Mouse (Mus musculus) brain, adult 10 weeks (tissue): ENCODE measurements around the gene Zfp952. TPM values are rescaled to one million over a fixed set of nuclear protein-coding genes. Genes with fewer than 3 reads are reported as not detected.

Experiments used
- polyA plus RNA-seq: library from polyadenylated mRNA; stranded (reverse); fragments of 350-450 nt; fragmentation: Illumina TruSeq; extraction: RNeasy Lipid Tissue Mini Kit (QIAGEN cat#74804); gene quantifications from one replicate; pipeline ENCODE4 v1.2.3, GENCODE M21; 2015; ENCODE audit warnings: low read depth, low replicate concordance

Zfp952 gene
- polyA plus RNA-seq = 14.7 TPM

GRCm38 (mm10) chr17:32992699-32993474 is at the start of gene Zfp952:
Gene Zfp952 (plus strand): TSS chr17:32993129.

GRCm38 (mm10) chr17:32947215-32947914 is 45.6 kb upstream of the Zfp952 start, which contains the start of gene Cyp4f13:
Gene Cyp4f13 (minus strand): TSS chr17:32947402.

GRCm38 (mm10) chr17:32965623-32966290 is 27.2 kb upstream of the Zfp952 start, which contains the start of gene Zfp472:
Gene Zfp472 (plus strand): TSS chr17:32965814.

GRCm38 (mm10) chr17:33032900-33033891 is 40.3 kb downstream of the Zfp952 start, which contains the start of gene Zfp763:
Gene Zfp763 (minus strand): TSS chr17:33033402.

Other genes with a start within 250 kb of the Zfp952 start
- gene Zfp871, start 204.8 kb upstream of the Zfp952 start, polyA plus RNA-seq = 27.6 TPM
- 8.4 TPM for gene Zfp811, start 183.2 kb upstream of the Zfp952 start, polyA plus RNA-seq
- 14.9 TPM for gene Zfp799, start 162.9 kb upstream of the Zfp952 start, polyA plus RNA-seq
- gene Zfp870, start 101.5 kb upstream of the Zfp952 start, polyA plus RNA-seq = 6.4 TPM
- 9.5 TPM for gene Cyp4f14, start 75.8 kb upstream of the Zfp952 start, polyA plus RNA-seq
- gene Cyp4f13, start 45.7 kb upstream of the Zfp952 start, polyA plus RNA-seq = 16.6 TPM
- 5.9 TPM for gene Zfp472, start 27.3 kb upstream of the Zfp952 start, polyA plus RNA-seq
- gene Zfp763, start 40.3 kb downstream of the Zfp952 start, polyA plus RNA-seq = 16.7 TPM
- gene 4921501E09Rik, start 74.9 kb downstream of the Zfp952 start, polyA plus RNA-seq = not detected
- gene Zfp563, start 96.2 kb downstream of the Zfp952 start, polyA plus RNA-seq = 14.2 TPM
- gene Morc2b, start 146.6 kb downstream of the Zfp952 start, polyA plus RNA-seq = 3.5 TPM
- not detected for gene Olfr55, start 175.3 kb downstream of the Zfp952 start, polyA plus RNA-seq
- not detected for gene Olfr239, start 198.2 kb downstream of the Zfp952 start, polyA plus RNA-seq
- 0.30 TPM for gene Olfr1564, start 228.6 kb downstream of the Zfp952 start, polyA plus RNA-seq